Mouse (Mus musculus) gonadal fat pad, adult 2 months (tissue): ENCODE results near the gene Vmn1r33. TPM values are rescaled to one million over a fixed set of nuclear protein-coding genes. Genes with fewer than 3 reads are reported as not detected.
"Not testable (repeated sequence)": the region's sequence is repeated elsewhere in the genome, so short reads cannot be mapped to it uniquely, and the experiment has no call there.

Experiments used
- DNase-seq: peaks from one replicate; pipeline ENCODE4 v3.0.0-alpha.2; 2012; ENCODE audit warnings: low read depth
- polyA plus RNA-seq: library from polyadenylated mRNA; depleted of rRNA; stranded (reverse); fragments of >200 nt; gene quantifications from 2 replicates; pipeline ENCODE4 v1.2.3, GENCODE M21; 2012; rRNA removed

The Vmn1r33 gene
- not detected in 2 replicates for polyA plus RNA-seq

DNA sequence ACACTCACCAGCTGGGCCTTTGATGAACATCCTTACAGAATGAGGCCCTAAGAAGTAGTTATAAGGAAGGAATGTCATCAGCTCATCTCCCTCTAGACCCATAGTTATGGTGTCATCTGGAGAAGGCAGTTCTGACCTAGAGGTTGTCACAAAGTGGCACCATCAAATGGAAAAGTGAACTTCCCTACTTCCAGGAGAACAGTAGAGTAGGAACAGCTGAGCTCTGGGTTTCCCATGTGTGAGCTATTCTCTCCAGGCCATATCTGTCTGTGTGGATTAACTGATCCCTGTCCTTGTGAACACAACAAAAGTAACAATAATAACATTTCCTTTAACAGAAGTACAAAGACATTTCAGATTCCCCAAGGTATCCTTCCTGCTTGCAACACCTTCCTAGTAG, at the start of gene Vmn1r33:
Gene Vmn1r33 (minus strand): TSS at position 101 of the 400 bp plus-strand sequence.
- not testable (repeated sequence) for DNase-seq

- DNase-seq, result no peak
Observed at GRCm38 (mm10) chr6:66643779-66644178, 25.7 kb upstream of the Vmn1r33 start, which contains the start of gene Vmn1r34. Gene Vmn1r34 (minus strand): TSS chr6:66643879.

- no peak for DNase-seq
Observed at GRCm38 (mm10) chr6:66595804-66596203, 22.3 kb downstream of the Vmn1r33 start.

Other genes with a start within 250 kb of the Vmn1r33 start
- gene Mad2l1, start 82.9 kb downstream of the Vmn1r33 start, polyA plus RNA-seq, result 4.1 and 6.0 TPM in 2 replicates
- gene Vmn1r32, start 58.2 kb downstream of the Vmn1r33 start, polyA plus RNA-seq, result not detected in 2 replicates
- not detected in 2 replicates for gene Vmn1r34, start 25.6 kb upstream of the Vmn1r33 start, polyA plus RNA-seq
- gene Vmn1r35, start 67.6 kb upstream of the Vmn1r33 start, polyA plus RNA-seq, result not detected in 2 replicates
- gene Vmn1r36, start 100.9 kb upstream of the Vmn1r33 start, polyA plus RNA-seq, result not detected in 2 replicates
- gene Vmn1r37, start 111.1 kb upstream of the Vmn1r33 start, polyA plus RNA-seq, result not detected in 2 replicates
- gene Vmn1r38, start 164.3 kb upstream of the Vmn1r33 start, polyA plus RNA-seq, result not detected in 2 replicates
- gene Vmn1r39, start 192.3 kb upstream of the Vmn1r33 start, polyA plus RNA-seq, result not detected in 2 replicates